Mouse (Mus musculus) R1 (cell line): ENCODE data around the gene Ddah2.
A peak's percentile ranks its signal among the peaks of the same experiment; 100 is the strongest.
"Not testable (repeated sequence)": the region's sequence is repeated elsewhere in the genome, so short reads cannot be mapped to it uniquely, and the experiment has no call there.

Source experiments
- DNase-seq: peaks from one replicate; pipeline ENCODE4 v3.0.0-alpha.2; 2018; ENCODE audit warnings: low read depth, low spot score

Gene Ddah2

DNA sequence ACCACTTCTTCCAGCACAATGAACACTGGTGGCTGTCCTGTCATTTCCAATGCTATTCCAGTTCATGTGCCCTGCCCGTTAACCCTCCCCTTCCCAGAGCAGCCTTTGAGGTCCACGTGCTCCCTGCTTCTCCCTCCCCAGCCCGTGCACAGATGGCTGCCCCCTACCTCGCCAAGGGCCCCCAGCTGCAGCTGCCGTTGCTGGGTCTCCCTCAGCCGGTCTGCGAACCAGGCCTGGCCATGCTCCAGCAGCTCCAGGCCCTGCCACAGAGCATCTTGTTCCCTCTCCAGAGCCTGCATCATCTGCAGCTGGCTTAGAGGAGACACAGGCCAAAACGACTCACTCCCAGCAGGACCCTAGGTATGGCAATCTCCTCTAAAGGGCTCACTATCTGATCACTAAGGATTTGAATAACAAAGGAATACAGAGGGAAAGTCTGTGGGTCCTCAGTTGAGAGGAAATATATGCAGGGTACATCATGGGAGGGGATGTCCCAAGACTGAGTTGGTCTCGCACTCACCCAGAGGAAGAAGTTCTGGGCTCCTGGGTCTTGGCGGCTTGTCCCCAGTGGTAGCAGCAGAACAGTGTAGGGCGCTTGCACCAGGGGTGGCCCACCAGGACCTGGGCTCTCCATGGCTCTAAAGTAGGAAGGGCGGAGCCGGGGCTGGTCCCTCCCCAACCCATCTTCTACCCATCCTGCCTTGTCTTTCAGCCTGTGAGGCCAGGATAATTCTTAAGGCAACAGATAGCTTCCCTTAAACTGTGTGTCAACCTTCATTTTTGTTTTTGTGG is 31.4 kb upstream of the Ddah2 start, which contains the start of gene Sapcd1:
Gene Sapcd1, minus strand, starts transcription at position 740 of the 792 bp plus-strand sequence.
- peak; percentile 85 for DNase-seq

DNA sequence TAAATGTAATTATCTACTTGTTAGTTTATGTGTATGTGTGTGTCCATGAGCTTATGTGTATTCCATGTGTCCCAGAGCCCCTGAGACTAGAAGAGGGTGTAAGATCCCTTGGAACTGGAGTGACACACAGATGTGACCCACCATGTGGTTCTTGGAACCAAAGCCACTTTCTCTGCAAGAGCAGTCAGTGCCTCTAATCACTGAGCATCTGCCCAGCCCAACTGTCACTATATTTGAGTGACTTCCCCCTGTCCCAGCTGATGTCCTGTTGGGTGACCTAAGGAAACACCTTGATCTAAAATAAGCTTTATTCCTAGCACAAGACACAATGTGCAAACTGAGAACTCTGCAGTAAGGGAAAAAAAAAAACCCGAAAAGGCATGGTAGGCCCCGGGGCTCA is 30.5 kb upstream of the Ddah2 start:
- no peak for DNase-seq

DNA sequence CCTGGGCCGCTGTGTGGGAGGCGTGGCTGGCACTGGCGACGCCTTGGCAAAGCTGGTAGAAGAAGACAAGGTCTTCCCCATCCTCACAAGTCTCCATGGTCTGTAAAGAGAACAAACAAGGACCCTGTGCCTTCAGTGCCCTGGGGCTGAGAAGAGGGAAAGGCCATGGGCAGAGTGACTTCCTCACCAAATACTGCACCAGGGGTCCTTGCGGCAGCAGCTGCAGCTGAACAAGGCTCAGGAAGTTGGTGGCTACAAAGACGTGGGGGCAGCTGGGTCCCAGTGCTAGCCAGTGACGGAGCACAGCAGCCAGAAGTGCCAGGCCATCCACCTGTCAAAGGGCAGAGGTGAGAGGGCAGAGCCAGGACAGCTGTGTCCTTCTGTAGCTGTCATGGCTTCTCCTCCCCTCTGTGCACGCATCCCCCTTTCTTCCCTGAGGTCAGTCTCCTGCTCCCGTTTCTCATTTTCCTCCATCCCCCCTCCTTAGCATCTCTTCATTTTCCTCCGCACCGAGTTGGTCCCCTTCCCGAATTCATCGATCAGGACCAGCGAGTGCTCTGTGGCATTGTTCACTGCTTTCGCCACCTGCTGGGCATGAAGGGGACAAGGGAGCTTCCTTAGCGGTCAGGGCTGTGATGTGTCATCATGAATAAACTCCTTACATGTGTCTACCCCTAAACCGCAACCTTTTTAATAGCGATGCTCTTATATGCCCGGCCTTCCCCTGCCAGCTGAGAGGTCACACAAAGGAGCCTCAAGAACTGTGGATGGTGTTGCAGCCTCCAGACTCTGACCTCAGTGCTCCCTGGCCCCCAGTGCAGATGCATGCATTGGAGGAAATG is 28.9 kb upstream of the Ddah2 start:
- no peak for DNase-seq

DNA sequence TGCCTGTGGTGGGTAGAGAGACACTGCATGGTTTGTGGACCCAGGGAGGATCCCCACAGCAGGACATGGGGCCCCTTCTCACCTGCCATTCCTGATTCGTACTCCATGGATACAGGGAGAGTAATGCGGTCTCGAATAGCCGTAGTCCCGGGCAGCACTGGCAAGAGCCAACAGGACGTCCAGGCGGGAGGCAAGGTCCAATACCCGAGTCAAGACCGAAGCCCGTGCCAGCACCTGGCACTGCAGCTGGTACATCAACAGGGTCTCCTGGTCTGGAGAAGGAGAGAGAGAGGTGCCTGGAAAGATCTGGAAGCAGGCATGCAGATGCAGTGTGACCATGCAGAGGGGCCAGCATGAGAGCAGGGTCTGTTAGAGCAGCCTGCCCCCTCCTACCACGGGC is 27.6 kb upstream of the Ddah2 start:
- no peak for DNase-seq

DNA sequence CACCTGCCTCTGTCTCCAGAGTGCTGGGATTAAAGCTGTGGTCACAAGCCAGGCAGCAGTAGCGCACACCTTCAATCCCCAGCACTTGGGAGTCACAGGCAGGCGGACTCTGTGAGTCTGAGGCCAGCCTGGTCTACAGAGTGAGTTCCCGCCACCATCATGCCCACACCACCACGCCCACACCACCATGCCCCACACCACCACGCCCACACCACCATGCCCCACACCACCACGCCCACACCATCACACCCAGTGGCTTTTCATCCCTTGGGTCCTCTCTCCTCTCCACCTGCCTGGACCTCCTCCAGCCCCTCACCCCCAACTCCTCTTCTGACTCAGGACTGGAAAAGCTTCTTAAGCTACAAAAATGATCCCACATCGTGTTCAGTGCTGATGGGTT is 27.0 kb upstream of the Ddah2 start:
- no peak for DNase-seq

DNA sequence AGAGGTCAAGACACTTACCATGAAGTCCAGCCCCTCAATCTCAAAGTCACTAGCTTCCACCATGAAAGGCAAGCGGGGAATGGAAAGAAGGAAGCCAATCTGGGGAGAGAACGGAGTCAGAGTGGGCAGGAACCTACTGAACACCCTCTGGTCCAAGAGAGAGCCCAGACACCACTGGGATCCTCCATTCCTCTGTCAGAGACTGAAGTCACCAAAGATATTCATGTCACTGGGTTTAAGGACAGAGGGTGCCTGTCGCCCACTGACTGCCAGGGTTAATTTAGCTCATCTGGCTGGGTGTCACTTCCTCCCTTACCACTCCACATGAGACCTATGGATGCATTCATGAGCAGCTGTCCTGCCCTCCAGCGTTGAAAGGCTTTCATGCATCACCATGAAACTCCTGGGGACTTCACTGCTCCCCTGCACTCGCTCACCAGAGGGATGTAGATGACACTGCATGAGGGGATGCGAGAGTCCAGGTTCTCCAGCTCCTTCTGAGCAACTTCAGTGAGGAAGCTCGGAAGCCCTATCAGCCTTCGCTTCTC is 26.4 kb upstream of the Ddah2 start:
- DNase-seq = no peak

DNA sequence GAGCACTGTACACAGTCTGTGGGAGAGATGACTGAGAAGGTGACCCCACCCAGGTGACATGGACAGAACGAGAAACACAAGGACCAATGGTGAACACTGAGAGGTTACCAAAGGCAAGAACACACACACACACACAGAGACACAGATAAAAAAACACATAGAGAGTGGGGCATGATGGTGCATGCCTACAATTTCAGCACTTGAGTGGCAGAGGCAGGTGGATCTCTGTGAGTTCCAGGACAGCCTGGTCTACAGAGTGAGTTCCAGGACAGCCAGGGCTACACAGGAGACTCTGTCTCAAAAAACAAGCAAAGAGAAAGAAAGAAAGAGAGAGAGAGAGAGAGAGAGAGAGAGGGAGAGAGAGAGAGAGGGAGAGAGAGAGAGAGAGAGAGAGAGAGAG is 25.1 kb upstream of the Ddah2 start:
- DNase-seq = not testable (repeated sequence)

DNA sequence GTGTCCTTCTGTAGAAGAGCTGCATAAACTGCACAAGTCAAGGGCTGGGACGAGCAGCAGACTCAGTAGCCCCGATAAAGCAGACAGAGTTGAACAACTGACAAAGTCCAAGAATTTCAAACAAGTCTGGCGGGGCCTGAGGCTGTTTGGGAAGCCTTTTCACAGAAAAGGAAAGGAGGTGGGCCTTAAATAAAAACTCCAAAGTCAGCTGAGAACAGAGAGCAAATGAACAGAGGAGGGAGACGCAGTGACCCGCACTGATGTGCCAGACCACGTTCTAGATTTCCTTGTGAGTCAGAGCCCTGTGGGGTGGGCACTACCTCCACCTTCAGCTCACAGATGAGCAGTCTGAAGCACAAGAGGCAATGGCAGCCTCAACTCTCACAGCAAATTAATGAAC is 23.9 kb upstream of the Ddah2 start:
- no peak for DNase-seq

DNA sequence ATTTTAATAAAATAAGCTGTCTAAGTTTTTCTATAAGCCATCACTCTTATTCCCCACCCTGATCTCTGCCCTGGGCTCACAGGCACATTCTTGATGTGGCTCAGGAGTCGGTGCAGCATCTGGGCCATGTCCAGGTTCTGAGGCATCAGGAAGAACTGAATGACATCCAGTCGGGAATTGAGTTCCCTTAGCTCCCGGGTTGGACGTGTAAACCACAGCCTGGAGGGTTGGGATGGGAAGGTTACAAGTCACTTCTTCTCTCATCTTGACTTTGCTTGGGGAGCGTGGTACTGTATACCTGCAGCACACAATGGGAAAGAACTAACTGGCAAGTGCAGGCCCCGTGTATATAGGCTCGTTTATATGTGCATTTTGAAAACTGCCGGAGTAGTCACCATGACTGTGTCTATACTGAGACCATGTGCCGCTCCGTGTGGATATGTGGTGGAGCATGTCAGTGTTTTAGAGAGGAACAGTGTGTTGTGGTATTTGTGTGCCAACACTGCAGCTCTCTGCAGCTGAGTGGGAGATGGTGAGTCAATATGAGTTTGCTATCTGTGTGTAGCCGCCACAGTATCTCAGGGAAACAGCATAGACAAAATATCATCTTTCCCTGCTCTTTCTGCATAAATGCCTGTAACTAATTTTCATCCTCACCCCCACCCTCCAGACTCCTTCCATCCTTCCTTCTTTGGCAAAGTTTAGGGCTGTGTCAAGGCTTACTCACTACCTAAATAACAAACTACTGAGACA is 19.5 kb upstream of the Ddah2 start:
- no peak for DNase-seq

DNA sequence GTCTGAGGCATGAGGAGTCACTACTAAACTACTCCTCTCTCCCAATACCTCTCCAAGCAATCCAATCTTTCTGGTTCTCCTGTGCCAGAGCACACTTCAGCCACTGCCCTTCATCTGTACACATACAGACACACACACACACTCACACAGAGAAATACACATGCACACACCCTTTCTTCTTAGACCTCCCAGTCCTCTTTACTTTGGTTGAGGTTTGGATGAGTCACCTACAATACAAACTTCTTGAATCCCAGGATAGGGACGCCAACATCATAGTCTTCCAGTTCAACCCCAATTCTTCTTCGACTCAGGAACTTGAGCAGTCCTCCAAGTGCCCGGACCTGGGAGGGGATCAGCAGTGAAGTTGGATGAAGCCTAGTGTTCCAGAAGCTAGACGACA is 15.0 kb upstream of the Ddah2 start:
- DNase-seq = no peak

DNA sequence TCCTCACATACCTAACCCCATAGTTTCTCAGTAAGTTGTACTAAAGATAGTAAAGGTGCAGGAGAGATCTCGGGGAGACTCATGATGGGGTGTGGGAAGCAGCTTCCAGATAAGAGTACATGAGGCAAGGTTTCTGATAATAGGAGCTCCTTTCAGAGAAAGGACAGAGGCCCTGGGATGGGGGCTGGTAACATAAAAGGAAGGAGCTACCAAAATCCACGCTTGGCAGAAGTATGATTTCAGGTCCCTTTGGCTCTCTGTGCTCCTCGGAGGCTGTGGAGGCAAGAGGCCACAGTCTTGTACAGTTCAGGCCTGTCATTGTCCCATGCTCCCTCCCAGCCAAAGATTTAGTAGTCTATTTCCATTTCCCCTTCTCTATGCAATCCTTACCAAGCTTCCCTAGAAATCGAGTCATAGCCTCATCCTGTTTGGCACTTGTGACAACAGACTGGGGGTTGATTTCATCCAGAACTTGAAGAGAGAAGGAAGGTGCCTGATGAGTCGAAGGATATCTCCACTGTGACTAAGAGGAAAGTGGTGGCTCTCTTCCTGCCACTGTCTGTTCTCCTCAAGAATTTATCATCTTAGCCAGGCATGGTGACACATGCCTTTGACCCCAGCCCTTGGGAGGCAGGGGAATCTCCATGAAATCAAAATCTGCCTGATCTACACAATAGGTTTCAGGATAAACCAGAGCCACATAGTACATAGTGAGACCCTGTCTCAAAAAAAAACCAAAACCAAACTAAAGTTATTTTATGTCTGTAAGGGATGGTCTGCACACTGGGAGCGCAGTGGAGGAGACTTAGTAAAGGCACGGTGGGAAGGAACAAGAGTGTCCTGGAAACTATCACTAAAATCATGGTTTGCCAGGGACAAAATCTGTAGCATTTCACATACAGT is 13.7 kb upstream of the Ddah2 start:
- DNase-seq = no peak

DNA sequence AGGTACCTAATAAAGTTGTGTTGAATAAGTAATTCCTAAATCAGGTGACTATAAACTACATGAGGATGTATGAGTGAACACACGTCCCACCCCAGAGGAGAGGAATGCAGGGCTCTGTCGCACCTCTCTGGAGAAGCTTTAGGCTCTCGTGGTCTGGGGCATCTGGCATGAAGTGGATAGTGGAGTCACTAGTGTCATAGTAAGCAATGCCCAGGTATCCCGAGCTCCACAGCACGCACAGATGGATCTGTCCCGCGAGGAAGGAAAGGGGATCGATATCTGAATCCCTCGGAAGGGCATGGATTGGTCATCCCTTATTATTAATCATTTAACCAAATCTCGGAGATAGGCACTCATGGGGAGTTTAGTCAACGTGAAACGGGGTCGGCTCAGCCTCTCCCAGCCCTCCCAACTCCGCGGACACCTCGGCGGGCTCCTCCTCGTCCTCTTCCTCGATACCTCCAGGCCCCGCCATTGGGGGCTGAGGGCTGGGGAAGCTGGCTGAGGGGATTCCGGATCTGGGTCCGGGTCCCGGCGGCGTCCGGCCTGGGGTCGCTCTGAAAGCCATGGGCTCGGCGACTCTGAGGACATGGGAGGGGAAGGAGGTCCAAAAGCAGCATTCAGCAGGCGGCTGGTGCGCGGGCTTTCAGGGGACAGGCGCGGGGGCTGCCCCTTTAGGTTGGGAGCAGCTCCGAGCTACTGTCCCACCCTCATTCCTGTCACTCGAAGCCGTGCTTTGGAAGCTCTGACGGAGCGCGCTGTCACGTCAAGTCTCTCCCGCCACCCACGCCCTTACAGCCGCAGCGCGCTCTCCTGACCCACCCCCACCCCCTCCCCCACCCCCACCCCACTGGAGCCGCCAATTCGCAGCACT is 12.8 kb upstream of the Ddah2 start:
- DNase-seq = peak; percentile 16

DNA sequence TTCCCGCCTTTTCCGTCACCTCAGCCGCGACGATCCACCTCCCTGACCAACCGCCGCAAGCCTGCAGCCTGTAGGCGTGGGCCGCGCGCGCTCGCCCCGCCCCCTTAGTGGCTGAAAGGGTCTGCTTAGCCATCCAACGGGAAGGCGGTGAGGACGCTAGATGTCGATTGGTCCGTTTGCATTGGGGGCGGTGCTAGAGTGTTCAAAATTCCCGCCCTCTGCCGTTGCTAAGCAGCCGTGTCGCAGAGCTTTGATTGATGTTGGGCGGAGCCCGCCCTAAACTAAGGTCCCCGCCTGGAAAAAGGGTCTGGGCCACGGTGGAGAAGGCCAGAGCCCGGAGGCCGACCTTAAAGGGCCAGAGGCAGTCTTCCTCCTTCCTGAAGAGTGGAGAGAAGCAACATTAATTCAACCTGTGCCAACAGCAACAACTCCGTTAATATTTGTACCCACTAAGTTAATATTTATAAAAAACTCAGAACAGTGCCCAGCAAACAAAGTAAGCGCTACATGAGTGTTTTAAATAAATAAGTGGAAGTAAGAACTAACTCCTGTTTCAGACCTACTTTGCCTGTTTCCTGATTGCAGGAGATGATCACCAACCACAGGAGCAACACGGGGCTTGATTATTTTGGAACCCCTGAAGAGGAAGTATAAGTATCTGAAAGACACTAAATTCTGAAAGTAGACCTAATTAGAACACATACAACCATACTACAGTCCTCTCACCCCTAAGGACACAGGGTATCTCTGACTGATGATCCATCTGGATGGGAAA is 12.0 kb upstream of the Ddah2 start, which contains the start of gene Msh5:
Gene Msh5, minus strand, starts transcription at position 65 of the 775 bp plus-strand sequence.
- peak; percentile 100 for DNase-seq

DNA sequence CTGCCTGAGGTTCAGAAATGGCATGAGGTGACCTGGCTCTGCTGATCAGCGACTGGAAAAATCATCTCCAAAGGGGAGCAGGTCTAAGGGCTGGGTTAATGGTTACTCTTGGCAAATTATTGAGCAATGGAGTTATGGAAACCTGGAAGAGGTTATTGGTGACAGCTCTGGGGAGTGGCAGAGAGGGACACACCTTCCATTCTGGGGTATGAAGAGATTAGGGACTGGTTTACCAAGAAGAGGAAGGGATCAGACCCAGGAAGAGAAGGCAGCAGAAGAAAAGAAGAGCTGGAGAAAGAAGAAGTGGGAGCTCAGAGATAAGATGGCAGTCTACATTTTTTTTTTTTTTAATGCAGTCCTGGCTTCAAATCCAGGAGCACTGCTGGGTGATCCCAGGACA is 11.1 kb upstream of the Ddah2 start:
- no peak for DNase-seq

DNA sequence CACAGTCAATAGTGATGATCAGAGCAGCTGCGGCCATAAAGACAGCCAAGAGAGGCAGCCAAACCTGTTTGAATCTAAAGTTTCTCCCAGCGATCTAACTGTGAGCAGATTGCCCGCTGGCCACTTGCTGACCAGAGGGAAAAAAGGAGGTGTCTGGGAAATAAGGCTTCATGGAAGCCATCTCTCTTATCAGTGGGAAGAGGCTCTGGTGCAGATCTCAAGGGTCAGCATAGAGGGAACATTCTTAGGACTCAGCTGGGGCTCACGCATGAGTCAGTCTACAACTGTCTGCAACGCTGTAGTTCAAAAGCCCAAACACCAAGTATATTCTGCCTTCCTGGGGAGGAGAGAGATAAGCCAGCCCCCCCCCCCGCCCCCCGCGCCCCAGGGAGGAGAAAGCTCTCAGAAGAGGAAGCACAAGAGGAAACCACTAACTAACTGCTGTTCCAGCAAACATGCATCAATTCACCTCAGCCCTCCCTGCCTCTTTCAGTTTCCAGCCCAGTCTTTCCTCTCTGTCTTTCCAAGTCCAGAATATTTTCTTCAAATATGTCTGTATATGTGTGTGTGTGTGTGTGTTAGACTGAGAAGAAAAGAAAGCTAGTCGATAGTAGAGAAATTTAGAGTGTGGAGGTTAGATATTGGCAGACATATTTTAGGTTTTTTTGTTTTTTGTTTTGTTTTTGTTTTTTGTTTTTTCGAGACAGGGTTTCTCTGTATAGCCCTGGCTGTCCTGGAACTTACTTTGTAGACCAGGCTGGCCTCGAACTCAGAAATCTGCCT is 10.5 kb upstream of the Ddah2 start:
- DNase-seq = no peak

DNA sequence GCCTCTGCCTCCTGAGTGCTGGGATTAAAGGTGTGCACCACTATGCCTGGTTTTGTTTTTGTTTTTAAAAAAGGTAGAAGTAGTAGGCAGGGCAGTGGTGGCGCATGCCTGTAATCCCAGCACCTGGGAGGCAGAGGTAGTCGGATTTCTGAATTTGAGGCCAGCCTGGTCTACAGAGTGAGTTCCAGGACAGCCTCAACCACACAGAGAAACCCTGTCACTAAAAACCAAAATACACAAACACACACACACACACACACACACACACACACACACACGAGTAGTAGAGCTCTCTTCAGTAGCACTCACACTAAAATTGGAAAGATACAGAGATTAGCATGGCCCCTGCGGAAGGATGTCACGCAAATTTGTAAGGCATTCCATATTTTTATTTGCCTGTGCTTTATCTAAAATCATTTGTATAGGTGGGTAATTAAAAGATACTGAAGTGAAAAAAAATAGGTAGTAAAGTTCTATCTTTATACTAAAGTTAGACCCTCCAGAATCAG is 9.8 kb upstream of the Ddah2 start:
- no peak for DNase-seq

DNA sequence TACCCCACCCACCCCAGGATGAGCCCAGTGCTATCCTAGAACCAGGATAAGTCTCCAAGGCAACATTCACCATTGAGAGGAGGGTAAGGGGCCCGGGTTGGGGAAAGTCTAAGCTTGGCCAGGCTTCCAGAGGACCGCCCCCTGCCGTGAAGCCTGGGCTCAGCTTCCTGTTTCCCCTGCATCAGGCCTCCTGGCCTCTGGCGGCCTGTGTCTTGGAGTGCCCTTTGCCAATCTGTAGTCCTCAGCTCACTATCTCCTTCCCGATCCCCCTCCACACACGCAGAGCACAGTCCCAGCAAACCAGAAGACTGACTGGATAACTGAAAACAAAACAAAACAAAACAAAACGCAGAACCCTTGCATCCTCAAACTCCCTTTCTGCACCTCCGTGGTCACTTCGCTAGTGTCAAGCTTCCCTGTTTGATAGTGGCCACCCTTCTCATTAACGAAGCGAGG is 9.2 kb upstream of the Ddah2 start, which contains the start of gene Clic1:
Gene Clic1, plus strand, starts transcription at position 406 of the 456 bp plus-strand sequence.
- peak; percentile 41 for DNase-seq
